In the genomic region with DNA sequence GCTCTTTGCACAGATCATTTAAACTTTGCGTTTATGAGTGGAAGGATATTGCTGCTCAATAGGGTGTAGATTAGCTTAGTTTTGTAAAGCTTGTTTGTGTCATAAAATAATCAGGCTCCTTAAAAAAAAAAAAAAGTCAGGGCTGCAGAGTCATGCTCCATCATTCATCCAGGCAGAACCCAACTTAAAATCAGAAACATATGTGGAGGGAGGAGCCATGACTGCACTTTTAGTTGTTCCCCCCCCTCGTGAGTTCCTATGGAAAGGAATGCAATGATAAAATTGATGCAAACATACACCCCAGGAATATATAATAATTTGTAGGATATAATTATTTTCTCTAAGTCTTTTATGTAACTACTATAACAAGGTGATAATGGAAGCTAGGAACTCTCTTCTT, we compare ENCODE assay signal across 27 mouse cellular contexts. TPM values are rescaled to one million over a fixed set of nuclear protein-coding genes. Genes with fewer than 3 reads are reported as not detected.
DNase-seq lines count a peak whose midpoint lies in the region; TF ChIP-seq lines count a peak whose summit lies in the region.
"Had no signal": no experiment of that assay in that cellular context is flagged by ENCODE, and none has a peak within 500 bp of the region (broad histone marks: within the 10 kb centered on the region; RNA-seq: fewer than 3 reads in every experiment).

No protein-coding gene starts in this region.

- H3K36me3 ChIP-seq in heart, adult 2 months (ENCODE audit: control insufficient read depth, insufficient read depth, low read length) = no peaks in the 10 kb centered on the region
- H3K36me3 ChIP-seq in myocyte (ENCODE audit: control insufficient read depth, insufficient read depth) = no peaks in the 10 kb centered on the region
- no peaks in the 10 kb centered on the region for H3K36me3 ChIP-seq in forebrain, embryonic 10.5 days (replicated peaks)
- H3K36me3 ChIP-seq: heart, embryonic 10.5 days; heart, embryonic 15.5 days; hindbrain, embryonic 15.5 days; kidney, embryonic 15.5 days; limb, embryonic 13.5 days; liver, embryonic 13.5 days; midbrain, embryonic 13.5 days had no signal

- peak overlapping the region; percentile 24 for H3K4me2 ChIP-seq in myocyte (ENCODE audit: low read depth)
- H3K4me2 ChIP-seq: heart, embryonic 15.5 days; hindbrain, embryonic 15.5 days; kidney, embryonic 15.5 days; limb, embryonic 13.5 days; liver, embryonic 13.5 days; midbrain, embryonic 13.5 days had no signal

- no peak for TF ChIP-seq EP300 in heart, adult 2 months (IDR thresholded peaks at IDR 0.05; ENCODE audit: insufficient read depth, low read depth, low read length)

- H3ac ChIP-seq in myocyte (ENCODE audit: control insufficient read depth, insufficient read length) = no peak overlapping the region

- H3K4me3 ChIP-seq in heart, adult 2 months = no peak overlapping the region
- H3K4me3 ChIP-seq in embryonic fibroblast, embryonic 13.5 days (ENCODE audit: insufficient read depth, low read length) = no peak overlapping the region
- no peak overlapping the region for H3K4me3 ChIP-seq in myocyte
- H3K4me3 ChIP-seq in forebrain, embryonic 10.5 days = no peak overlapping the region
- H3K4me3 ChIP-seq: heart, embryonic 10.5 days; heart, embryonic 15.5 days; hindbrain, embryonic 15.5 days; kidney, embryonic 15.5 days; limb, embryonic 13.5 days; liver, embryonic 13.5 days; midbrain, embryonic 13.5 days had no signal

- no peaks in the 10 kb centered on the region for H3K4me1 ChIP-seq in heart, adult 2 months (ENCODE audit: control insufficient read depth, insufficient read depth, low read length)
- peaks cover 6% of the 10 kb centered on the region for H3K4me1 ChIP-seq in embryonic fibroblast, embryonic 13.5 days (ENCODE audit: control insufficient read depth, insufficient read depth, low read length)
- 0 out of 2 replicates have a peak, but pooled peaks cover 3% of the 10 kb centered on the region for H3K4me1 ChIP-seq in forebrain, embryonic 10.5 days
- H3K4me1 ChIP-seq: heart, embryonic 10.5 days; heart, embryonic 15.5 days; hindbrain, embryonic 15.5 days; liver, embryonic 13.5 days had no signal

- no peak overlapping the region for H3K27ac ChIP-seq in heart, adult 2 months
- H3K27ac ChIP-seq in embryonic fibroblast, embryonic 13.5 days (ENCODE audit: insufficient read depth, low read length) = peak overlapping the region; percentile 90
- H3K27ac ChIP-seq in forebrain, embryonic 10.5 days = no peak overlapping the region
- H3K27ac ChIP-seq: heart, embryonic 10.5 days; heart, embryonic 15.5 days; hindbrain, embryonic 15.5 days; kidney, embryonic 15.5 days; limb, embryonic 13.5 days; liver, embryonic 13.5 days; macrophage; midbrain, embryonic 13.5 days had no signal

- WGBS in heart, adult 2 months = 71% methylated on average over 2 of the region's 2 CpGs
- 67% methylated on average over 2 of the region's 2 CpGs for WGBS in forebrain, embryonic 10.5 days

- H3K79me2 ChIP-seq in heart, adult 2 months (replicated peaks; ENCODE audit: control insufficient read depth, insufficient read depth, low read length) = no peaks in the 10 kb centered on the region
- no peaks in the 10 kb centered on the region for H3K79me2 ChIP-seq in myocyte (ENCODE audit: control insufficient read depth, insufficient read depth)

- DNase-seq in heart, adult 11 months = peak; percentile 13
- no peak for DNase-seq in heart, adult 2 months
- DNase-seq in embryo, embryonic 11 days = peak; percentile 66
- no peak for DNase-seq in left cerebral cortex, postnatal 36 days (ENCODE audit: low spot score in 2 of 2)
- no peak for DNase-seq in forebrain, embryonic 10.5 days (ENCODE audit: extremely low spot score, low spot score)
- DNase-seq: adrenal gland, postnatal 25 days; cerebellum, adult 18-20 months; cerebellum, postnatal 10 days; gastrocnemius, postnatal 10 days; kidney, adult 18-20 months; kidney, postnatal 25 days; liver, embryonic 13.5 days; lung, adult 18-20 months; lung, postnatal 10 days; right cerebral cortex, postnatal 14 days; thymus, postnatal 4 days had no signal

- intact Hi-C loops in heart, adult 2 months (cut with DNase I) = no loop called here
- intact Hi-C loops in left cerebral cortex, postnatal 36 days (cut with DNase I) = no loop called here

- no peaks in the 10 kb centered on the region for H3K9me3 ChIP-seq in forebrain, embryonic 10.5 days
- H3K9me3 ChIP-seq: heart, embryonic 10.5 days; heart, embryonic 15.5 days; hindbrain, embryonic 15.5 days; kidney, embryonic 15.5 days; limb, embryonic 13.5 days; liver, embryonic 13.5 days; midbrain, embryonic 13.5 days had no signal

- no peak overlapping the region for H3K9ac ChIP-seq in heart, adult 2 months (ENCODE audit: low read depth, low read length)
- H3K9ac ChIP-seq: heart, embryonic 15.5 days; hindbrain, embryonic 15.5 days; kidney, embryonic 15.5 days; limb, embryonic 13.5 days; liver, embryonic 13.5 days; midbrain, embryonic 13.5 days had no signal

- no peak for TF ChIP-seq POLR2A in heart, adult 2 months (IDR thresholded peaks at IDR 0.05; ENCODE audit: insufficient read depth, low read depth, low read length)
- no peak for TF ChIP-seq POLR2A in embryonic fibroblast, embryonic 13.5 days (IDR thresholded peaks at IDR 0.05; ENCODE audit: low read depth, low read length)
- no peak for TF ChIP-seq POLR2A in myocyte (IDR thresholded peaks at IDR 0.05; ENCODE audit: insufficient read length, low read depth)

- no peak for TF ChIP-seq CTCF in heart, adult 2 months (IDR thresholded peaks at IDR 0.05)
- TF ChIP-seq CTCF in embryonic fibroblast, embryonic 13.5 days (IDR thresholded peaks at IDR 0.05; ENCODE audit: borderline replicate concordance, insufficient read depth, low read length) = no peak

- no peaks in the 10 kb centered on the region for H3K27me3 ChIP-seq in heart, adult 2 months (ENCODE audit: control insufficient read depth, insufficient read depth, low read length)
- H3K27me3 ChIP-seq in myocyte (ENCODE audit: control insufficient read depth, insufficient read depth, insufficient read length) = no peaks in the 10 kb centered on the region
- no peaks in the 10 kb centered on the region for H3K27me3 ChIP-seq in forebrain, embryonic 10.5 days (ENCODE audit: poor library complexity, severe bottlenecking)
- H3K27me3 ChIP-seq: heart, embryonic 15.5 days; hindbrain, embryonic 15.5 days; kidney, embryonic 15.5 days; limb, embryonic 13.5 days; liver, embryonic 13.5 days; midbrain, embryonic 13.5 days had no signal

TF ChIP-seq in myocyte, 11 proteins besides CTCF, POLR2A, EP300 and RAD21:
- no peak for TF ChIP-seq POLR2AphosphoS2 (IDR thresholded peaks at IDR 0.05; ENCODE audit: insufficient read length, low read depth)
- TF ChIP-seq TCF12 (IDR thresholded peaks at IDR 0.05; ENCODE audit: insufficient read depth, poor library complexity, severe bottlenecking) = no peak
- no peak for TF ChIP-seq SRF (IDR thresholded peaks at IDR 0.05; ENCODE audit: control insufficient read depth, insufficient read length, low read depth)
- TF ChIP-seq MYOG (IDR thresholded peaks at IDR 0.05; ENCODE audit: control insufficient read depth in 1 of 3, insufficient read depth in 1 of 3, insufficient read length in 2 of 3, low read depth in 2 of 3) = no peak
- TF ChIP-seq REST (IDR thresholded peaks at IDR 0.05; ENCODE audit: insufficient read depth, insufficient read length) = no peak
- TF ChIP-seq CEBPB (IDR thresholded peaks at IDR 0.05; ENCODE audit: insufficient read depth, poor library complexity, severe bottlenecking) = no peak
- no peak for TF ChIP-seq TCF3 (IDR thresholded peaks at IDR 0.05; ENCODE audit: insufficient read length, low read depth)
- TF ChIP-seq MAX (IDR thresholded peaks at IDR 0.05; ENCODE audit: low read depth) = no peak
- no peak for TF ChIP-seq USF1 (IDR thresholded peaks at IDR 0.05; ENCODE audit: low read depth)
- no peak for TF ChIP-seq E2F4 (IDR thresholded peaks at IDR 0.05; ENCODE audit: insufficient read depth)
- TF ChIP-seq MYOD1 (IDR thresholded peaks at IDR 0.05; ENCODE audit: control insufficient read depth in 1 of 3, insufficient read length in 2 of 3, low read depth in 2 of 3) = no peak

RNA-seq across cellular contexts. Expression of a gene that starts 46.5 kb away (rescaled TPM):
- total RNA-seq in heart, adult 2 months (2021) = 1 to 10 TPM; 1.9 to 2.6 TPM
- 1.3 and 2.8 TPM in 2 replicates for polyA plus RNA-seq in heart, adult 2 months (2012; rRNA removed)
- 12.6 and 17.2 TPM in 2 replicates for polyA plus RNA-seq in embryonic fibroblast, embryonic 13.5 days (2011; ENCODE audit: insufficient read length, low read depth, missing spikeins)
- polyA plus RNA-seq in myocyte (2012; fragmentation: generic; extraction: Trizol) = 9.5 TPM
- total RNA-seq in left cerebral cortex, postnatal 36 days (2021) = 10 to 100 TPM in 1 of 2 experiments, 1 to 10 TPM in 1; 9.8 to 10.6 TPM
- polyA plus RNA-seq in forebrain, embryonic 10.5 days (2016; fragmentation: Nextera tagmentation; extraction: Ambion mirVana) = 18.3 and 18.8 TPM in 2 replicates
- total RNA-seq: MEL had no signal
- polyA plus RNA-seq: inflammation-experienced regulatory T-cells, adult 6 months had no signal

Comparison
In these comparisons a context has a peak if more than half of its experiments do, and no peak if none do; other contexts are left out.
1. DNase-seq: peak in heart, adult 11 months (single experiment) and embryo, embryonic 11 days (single experiment); none in heart, adult 2 months (0 of 2), left cerebral cortex, postnatal 36 days (0 of 2) and forebrain, embryonic 10.5 days (single experiment).